Mouse (Mus musculus) skeletal muscle tissue, adult 2 months (tissue): Measurements from ENCODE around the gene Gm21973.
A peak's percentile ranks its signal among the peaks of the same experiment; 100 is the strongest.

Source experiments
- DNase-seq: peaks from one replicate; pipeline ENCODE4 v3.0.0-alpha.2; 2012; ENCODE audit warnings: low read depth, low spot score

The Gm21973 gene

DNA sequence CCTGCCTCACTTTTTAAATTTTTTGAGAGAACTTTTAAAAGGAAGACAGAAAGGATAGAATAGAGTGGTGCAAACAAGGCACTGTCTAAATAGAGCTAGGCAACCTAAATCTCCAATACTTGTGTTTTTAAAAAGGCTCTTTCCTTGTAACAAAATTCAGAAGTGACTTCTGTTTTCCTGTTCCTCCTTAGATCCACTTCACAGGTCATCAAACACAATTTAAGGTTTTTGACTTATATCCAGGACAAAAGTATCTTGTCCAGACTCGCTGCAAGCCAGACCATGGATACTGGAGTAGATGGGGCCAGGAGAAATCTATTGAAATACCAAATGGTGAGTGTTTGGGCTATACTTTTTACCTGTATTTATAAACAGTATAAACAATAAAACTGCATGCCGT is at the start of gene Gm21973:
Gene Gm21973 (plus strand): TSS at position 301 of the 400 bp plus-strand sequence.
- no peak for DNase-seq

DNA sequence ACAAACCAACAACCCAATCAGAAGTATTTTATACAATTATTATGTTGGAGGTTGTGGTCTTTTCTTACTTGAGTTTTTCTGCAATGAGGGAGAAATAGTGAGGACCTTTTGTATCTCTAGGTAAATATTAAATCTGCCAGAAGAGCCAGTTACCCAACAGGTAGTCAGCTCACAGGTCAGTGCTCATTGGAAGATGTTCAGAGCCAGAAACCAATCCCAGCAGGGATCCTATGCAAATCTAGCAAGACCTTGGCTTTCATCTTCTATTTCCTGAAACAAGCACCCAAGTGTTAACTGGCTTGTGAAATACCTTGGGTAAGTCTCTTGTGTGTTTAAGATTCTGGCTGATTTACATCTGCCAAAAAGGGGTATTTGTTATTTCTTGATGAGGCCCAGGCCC is 48.8 kb upstream of the Gm21973 start:
- DNase-seq, result no peak

DNA sequence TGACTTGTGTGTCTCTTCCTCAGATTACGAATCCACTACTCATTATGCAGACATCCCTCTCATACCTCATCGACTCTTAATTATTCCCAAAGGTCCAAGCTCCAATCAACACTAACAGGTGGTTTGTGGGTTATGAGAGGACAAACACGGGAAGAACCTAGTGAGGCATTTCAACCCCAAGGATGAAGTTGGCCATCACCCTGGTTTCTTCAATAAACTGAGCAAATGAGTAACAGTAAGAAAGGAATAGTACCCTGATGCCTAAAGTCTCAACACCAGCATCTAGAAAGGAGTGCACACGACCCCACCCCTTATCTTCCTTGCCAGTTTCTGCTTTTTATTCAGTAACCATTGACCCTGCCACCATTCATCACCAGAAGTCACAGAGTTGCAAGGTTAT is 47.7 kb upstream of the Gm21973 start:
- no peak for DNase-seq

DNA sequence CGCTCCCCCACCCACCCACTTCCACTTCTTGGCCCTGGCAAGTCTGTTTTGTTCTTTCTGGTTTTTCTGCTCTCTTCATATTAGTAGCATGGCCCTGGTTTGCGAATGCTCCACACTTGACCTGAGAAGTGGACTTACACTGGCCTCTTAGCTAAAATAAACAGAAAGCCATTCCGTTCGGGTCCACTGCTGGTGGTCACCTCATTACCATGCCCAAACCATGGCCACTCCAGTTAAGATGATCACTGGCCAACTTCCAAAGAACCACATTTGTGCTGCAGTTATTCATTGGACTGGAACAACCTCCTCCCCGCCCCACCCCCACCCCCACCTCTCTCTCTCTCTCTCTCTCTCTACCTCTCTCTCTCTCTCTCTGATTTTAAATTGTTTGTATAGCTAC is 43.6 kb upstream of the Gm21973 start:
- no peak for DNase-seq

DNA sequence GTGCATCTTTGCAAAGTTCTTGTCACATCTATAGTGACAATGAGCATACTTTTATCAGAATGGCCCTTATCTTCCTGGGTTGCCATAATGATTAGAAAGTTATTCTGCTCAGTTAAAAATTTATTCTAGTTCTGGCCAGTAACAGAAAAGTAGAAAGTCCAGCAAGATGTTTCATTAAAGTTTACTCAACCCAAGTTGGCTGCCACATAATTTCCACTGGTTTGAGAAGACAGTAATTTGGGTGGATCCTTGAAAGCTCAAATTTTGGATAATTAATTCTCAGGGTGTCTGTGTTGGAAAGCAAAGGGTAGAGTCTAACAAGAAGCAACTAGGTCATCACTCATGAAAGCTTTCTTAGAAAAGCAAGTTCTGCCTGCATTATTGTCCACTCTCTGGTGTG is 41.5 kb upstream of the Gm21973 start:
- no peak for DNase-seq

DNA sequence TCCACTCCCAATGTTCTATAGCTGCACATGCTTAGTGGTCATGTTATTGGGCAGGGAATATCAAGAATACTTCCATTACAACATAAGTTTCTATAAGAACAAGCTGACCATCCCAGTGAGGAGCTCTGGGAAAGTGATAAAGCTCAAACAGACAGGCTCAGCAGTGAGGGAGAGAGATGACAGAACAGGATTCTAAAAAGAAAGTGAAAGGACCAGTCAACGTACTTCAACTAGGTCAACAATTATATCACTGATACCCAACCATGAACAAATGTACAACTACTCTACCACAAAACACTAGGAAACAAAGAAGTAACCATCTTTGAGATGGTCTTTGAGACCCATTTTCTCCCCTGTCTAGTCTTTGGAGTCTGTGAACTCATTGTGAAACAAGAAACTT is 28.6 kb upstream of the Gm21973 start:
- no peak for DNase-seq

DNA sequence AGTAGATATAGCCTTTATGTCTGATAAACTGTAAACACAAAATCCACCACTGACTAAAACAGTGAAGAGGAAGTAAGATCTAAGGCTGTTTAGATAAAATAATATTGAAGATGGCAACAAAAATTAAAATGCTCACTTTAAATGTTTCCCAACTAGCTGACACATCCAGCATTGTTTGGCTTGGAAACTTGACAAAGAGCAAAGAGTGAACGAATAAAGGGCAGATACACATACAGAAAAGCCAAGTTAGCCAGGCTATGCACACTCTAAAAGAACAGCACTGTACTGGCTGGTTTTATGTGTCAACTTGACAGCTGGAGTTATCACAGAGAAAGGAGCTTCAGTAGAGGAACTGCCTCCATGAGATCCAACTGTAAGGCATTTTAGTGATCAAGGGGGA is 27.1 kb upstream of the Gm21973 start:
- DNase-seq, result no peak

DNA sequence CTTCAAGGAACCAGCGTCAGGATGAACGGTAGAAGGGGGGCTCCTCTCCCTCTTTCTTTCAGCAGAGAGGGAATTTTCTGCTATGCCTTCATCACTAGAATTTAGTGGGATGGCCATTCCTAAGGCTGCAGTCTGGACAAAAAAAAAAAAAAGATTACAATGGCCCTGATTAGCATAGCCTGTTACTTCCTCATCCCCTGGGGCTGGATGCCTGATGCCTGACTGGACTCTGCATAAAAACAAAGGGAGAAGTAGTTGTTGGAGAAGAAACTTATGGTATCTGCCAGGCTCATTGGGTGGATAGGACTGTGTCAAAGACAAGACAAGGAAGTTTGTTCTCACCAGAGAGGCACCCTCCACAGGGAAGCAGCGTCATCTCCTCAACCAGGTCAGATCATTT is 25.7 kb upstream of the Gm21973 start:
- DNase-seq, result no peak

DNA sequence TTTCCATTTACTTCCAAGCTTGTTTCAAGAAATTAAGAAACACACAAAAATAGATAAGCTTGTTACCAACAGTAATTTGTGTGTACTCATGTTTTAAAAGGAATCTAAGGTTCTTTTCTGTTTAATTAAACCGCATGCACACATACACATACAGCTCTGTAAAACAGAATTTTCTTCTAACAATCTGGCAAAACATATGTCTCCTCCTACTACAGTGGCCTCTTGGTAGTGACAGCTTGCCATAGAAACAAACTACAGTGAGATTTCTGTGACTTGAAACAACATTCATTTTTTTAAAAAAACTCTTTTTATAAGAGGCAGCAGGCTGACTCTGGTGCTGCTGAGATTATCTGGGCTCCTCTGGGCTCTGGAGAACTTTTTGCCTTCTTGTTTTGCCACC is 18.7 kb upstream of the Gm21973 start:
- no peak for DNase-seq

DNA sequence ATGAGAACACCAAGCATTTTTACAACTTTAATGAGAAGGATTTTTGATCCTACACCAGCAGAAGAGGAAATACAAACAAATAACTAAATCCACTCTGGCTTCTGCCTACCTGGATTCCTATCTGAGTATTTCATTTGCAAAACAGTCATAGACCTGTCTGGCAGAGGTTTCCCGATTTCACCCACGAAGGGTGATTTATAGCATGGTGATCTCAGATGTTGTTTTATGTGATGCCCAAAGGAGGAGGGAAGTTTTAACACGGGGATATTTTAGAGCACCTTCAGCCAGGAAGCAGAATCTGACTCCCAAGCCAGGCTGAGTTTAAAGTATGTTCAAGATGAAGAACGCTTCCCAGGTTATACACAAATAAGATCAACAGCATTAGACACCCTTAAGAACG is 13.4 kb upstream of the Gm21973 start:
- DNase-seq, result no peak

DNA sequence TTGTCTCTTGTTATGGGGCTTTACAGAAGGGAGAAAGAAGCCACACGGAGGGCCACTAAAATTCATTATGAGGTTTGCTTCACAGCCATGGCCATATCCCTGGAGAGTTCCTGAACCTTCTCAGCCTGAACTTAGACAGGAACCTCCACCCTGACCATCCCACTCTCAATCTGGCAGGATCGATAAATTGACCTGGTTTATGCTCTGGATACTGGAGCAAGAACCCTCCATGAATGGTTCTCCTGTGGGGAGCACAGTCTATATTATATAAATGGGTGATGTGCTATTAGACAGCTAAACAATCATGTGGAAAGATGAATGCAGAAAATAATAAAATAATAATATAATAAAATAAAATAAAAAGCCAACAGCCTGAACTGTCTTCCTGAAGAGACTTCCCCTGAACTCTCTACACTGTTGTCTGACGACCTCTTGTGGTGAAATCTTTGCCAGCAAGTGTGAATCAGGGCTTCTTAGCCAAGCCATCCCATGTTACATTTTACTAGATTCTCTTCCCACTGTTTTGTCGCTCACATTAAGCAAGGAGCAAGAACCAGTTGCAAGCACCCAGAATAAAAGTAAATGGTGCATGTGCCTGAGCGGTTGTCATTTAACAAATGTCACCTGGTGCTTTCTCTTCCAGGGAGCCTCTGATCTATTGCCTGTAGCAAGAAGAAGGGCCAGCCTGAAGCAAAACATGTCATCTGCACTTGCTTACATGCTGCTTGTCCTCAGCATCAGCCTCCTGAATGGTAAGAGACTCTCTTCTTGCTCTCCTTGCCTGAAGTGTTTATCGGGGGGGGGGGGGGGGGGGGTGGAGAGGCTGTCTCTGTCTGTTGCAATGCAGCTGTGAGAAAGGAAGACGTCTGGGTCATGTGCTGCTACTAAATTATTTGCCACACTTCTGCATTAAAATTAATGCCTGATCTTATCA is 11.4 kb upstream of the Gm21973 start:
- peak; percentile 24 for DNase-seq

DNA sequence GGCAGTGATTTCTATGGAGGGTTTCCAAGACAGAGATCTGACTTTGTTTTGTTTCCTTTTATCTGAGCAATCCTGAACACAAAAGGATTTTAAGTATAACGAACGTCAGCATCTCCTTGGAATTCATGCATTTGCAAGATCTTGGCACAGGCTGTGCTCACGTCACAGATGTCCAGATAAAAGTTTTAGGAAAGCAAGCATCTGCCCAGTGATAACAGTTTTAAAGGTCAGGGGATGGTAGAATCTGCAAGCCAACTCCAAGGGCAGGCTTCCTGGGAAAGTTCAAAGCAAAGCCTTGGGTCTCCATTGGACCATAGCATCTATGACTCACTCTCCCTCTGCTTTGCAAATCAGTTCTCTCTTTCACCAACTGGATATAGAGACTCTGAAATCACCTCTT is 5.4 kb downstream of the Gm21973 start:
- no peak for DNase-seq

DNA sequence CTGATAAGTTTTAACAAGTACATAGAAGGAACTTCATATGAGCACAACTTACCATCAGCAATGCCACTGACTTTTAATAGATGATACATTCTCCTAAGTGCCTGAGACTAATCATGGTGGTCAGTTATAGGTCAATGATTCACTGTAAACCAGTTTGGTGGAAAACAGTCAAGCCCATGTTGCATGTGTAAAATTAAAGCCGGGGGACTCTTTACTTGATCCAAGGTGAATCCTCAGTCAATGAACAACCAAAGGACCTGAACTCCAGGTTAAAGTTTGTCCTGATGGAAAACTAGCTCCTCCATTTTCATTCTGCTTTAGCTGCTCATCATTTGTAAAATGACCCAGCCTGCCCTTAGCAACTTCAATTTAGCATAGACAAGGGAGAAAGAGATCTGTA is 7.4 kb downstream of the Gm21973 start:
- no peak for DNase-seq

DNA sequence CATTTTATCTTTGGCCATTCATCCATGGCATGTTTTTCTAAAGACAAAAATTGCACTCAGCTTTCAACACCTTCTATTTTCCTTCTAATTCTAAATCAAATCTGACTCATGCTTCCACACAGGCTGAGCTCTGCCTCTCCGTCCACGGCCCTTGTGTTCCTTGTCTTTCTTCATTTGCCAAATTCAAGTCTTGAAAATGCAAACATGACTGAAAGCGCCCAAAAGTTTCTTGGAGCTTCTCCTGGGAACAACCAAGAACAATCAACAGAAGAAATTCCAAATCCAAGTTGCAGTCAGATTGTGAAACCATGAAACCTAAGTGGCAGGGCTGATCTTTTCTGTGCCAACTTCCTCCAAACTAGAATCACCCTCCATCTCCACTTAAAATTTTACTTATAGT is 13.4 kb downstream of the Gm21973 start:
- DNase-seq, result peak; percentile 32

DNA sequence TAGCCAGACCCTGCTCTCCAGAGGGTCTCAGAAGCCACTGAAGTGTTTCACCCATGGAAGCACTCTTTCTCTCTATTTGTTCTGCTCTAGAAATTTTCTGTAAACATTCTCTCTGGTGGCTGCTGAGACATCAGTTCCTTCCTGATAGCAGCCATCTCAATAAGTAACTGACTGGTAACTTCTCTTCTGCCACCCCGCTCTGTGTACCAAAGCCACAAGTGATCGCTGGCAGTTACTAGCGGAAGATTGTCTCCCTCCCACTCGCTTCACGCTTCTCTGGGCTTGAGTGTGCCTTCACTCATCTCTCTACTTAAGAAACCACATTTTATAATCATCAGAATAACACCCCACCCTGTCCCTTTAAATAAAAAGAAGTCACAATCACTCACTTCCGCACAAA is 21.9 kb downstream of the Gm21973 start:
- no peak for DNase-seq

DNA sequence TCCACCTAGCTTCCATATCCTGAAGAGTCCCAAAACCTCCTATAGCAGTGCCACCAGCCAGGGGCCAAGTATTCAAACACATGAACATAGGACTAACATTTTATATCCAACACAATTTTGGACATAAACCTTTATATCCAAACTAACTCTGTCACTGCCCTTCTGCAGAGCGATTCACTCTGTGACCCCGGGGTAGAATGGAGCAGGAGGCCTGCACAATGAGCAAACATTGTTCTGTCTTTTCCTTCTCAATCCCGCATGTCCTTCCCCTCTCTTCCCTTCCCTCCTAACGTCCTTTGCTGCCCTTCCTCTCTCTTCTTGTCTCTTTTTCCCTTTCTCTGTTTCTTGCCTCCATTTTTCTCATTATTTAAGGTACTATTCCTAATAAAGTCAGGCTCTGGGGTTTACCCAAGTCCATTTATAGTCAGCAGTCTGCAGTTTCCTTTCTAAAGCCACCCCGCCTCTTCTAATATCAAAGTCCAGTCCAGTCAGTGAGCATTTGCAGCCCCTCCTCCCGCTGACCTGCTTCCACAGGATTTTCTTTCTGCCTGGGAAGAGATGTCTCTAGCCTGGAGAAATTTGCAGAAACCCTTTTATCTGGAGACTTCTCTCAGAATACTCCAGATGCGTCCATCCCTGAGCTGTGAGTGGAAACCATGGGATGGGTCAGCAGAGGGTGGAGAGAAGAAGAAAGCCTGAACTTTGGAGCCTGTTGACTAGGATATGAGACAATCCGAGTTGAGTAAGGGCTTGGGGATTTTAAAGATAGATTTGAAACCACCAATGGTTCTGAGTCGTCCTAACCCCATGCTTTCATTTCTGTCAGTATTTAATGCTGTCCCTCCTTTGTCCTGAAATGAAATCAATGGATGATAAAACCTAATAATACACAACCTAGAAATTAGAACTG is 33.1 kb downstream of the Gm21973 start, which contains the start of gene Agxt2:
Gene Agxt2 (plus strand): TSS at position 494 of the 910 bp plus-strand sequence.
- no peak for DNase-seq

DNA sequence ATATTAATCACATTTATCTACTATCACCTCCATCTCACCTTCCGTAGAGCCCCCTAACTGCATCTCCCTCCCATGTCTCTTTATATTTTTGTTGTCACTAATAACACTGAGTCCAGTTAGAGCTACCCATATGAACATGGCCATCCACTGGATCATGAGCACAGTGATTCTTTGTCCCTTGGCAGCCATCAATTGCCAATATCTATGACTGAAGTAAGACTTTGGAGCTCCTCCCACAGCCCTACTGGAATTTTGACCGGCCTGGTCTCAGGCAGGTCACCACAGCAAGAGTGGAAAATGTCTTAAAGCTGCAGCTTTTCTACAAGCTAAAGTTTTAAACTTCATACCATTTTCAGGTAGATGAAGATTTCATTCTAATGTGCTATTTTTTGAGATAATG is 41.2 kb downstream of the Gm21973 start:
- no peak for DNase-seq

DNA sequence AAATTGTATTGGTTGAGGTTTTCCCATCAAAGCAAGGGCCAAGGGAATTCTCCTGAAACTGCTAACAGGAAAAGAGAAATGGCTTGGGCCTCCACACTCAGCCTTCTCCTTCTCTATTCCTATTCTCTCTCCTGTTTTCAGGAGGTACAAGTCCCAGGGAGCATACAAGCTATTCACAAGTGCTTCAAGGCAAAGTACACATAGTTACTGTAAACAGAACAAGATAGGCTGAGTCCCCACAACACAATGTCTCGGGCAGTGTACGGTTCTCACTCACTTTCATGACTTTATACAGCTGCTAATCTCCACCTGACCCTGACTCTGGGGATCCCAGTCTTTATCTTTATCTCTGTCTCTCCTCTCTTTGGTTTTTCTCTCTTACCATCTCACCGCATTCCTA is 50.2 kb downstream of the Gm21973 start:
- no peak for DNase-seq

DNA sequence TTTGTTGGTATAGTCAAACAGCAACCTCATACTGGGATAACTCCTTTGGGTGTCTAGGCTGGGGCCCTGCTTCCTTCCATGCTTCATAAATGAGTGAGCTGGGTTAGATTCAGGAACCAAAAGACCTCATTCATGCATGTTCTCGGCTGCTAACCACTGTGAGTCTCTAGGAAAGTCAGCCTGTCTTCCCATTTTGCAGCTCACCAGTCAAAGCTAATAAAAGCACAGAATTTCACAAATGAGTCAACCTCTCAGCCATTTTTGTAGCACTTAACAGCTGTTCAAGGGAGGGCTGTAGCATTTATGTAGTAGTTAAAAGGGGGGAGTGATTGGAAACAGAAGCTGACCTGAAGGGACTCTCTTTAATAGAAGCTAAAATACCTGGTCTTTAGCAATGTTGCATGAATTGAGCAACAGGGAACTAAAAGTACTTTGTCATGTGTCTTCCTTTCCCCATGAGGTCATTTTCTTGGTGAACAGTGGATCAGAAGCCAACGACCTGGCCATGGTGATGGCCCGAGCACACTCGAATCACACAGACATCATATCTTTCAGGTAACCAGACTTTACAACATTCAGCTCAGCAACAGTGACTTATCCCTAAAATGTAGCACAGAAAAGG is 53.3 kb downstream of the Gm21973 start:
- no peak for DNase-seq

DNA sequence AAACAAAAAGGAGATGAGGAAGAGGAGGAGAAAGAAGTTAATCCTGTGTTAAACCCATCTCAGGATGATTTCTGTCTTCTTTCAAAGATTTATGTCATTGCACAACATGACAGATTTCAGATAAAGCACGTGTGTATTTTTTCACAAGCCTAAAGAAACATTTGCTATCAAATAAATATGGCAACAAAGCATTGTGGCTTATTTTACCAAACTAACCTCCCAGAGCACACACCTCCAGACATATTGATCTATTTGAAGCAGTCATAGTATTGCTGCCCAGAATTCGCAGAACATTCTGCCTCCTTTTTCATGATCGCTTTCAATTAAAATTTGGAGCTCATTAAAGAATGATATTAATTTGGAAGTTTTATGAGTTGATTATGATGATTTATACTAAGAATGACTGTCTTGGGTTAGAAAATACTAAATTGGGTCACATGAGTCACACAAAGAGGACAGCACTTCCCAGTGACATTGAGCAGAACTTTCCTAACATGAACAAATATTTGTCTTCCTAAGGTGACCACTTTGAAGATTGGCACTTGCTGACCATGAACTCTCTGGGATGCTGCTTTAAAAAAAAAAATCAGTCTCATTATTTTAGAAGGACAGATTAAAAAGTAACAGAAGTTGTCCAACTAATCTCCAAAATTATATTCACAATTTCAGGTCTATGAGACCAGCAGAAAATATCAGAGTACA is 54.7 kb downstream of the Gm21973 start:
- DNase-seq, result no peak

DNA sequence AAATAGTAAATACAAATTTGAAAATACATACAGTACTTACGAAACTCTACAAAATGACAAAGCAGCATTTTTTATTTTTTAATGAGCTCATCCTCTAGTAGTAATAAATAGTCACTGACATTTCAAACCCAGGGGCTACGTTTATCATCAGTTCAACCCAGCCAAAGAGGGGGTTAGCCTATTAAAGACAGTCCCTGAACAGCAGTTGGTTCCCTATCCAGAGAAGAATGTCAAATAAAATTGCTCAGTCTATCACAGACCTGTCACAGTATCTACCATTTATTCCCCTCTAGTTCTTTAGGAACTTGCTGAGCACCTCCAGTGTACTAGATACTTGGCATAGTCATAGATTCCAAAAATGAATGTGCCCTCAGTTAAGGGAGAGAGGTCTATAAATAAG is 62.1 kb downstream of the Gm21973 start:
- DNase-seq, result no peak
